Mouse (Mus musculus) liver, embryonic 14.5 days (tissue): Measurements from ENCODE around the gene Maml3. TPM values are rescaled to one million over a fixed set of nuclear protein-coding genes. Genes with fewer than 3 reads are reported as not detected.

Source experiments
- ATAC-seq: fragments of 200-750 bp; cut with Nextera tagmentation; 2 replicates; pipeline ENCODE4 v1.8.0; 2017; ENCODE audit warnings: moderate number of reproducible peaks, mild to moderate bottlenecking, moderate library complexity; ENCODE audit not compliant: insufficient read depth
- DNase-seq, 3 experiments: peaks; one replicate each; pipeline ENCODE4 v3.0.0-alpha.2; 2012 to 2013; ENCODE audit warnings: low read depth in 3 of 3, low spot score in 3 of 3
- H3K27ac ChIP-seq: fragments of 300-500 bp; sonication (generic); 2 replicates; pipeline ENCODE4 v1.5.1; 2014; ENCODE audit warnings: moderate library complexity, mild to moderate bottlenecking, control low read depth, inconsistent platforms
- H3K27me3 ChIP-seq: fragments of 300-500 bp; sonication (generic); 2 replicates; pipeline ENCODE4 v1.6.1; 2014; ENCODE audit warnings: mild to moderate bottlenecking, low read length, moderate library complexity; ENCODE audit not compliant: control insufficient read depth, insufficient read depth
- H3K36me3 ChIP-seq: fragments of 300-500 bp; sonication (generic); replicated peaks from 2 replicates; pipeline ENCODE4 v1.6.1; 2014; ENCODE audit warnings: low read depth; ENCODE audit not compliant: control insufficient read depth, insufficient read depth
- H3K4me1 ChIP-seq, 2 experiments: fragments of 200-500 bp in 1 of 2; fragments of 300-500 bp in 1 of 2; sonication (generic) in 1 of 2; replicated peaks; 2 replicates each; pipeline ENCODE4 v1.6.1; 2012 to 2014; ENCODE audit warnings: antibody characterized with exemption in 1 of 2, inconsistent platforms in 1 of 2, low read length in 1 of 2; ENCODE audit not compliant: control insufficient read depth in 2 of 2, insufficient read depth in 2 of 2
- H3K4me2 ChIP-seq: fragments of 300-500 bp; sonication (generic); 2 replicates; pipeline ENCODE4 v1.6.1; 2014; ENCODE audit warnings: low read depth, mild to moderate bottlenecking, control low read depth, moderate library complexity
- H3K4me3 ChIP-seq, 2 experiments: fragments of 200-500 bp in 1 of 2; fragments of 300-500 bp in 1 of 2; sonication (generic) in 1 of 2; 2 replicates each; pipeline ENCODE4 v1.5.1; 2012 to 2014; ENCODE audit warnings: low read depth in 2 of 2, low read length in 2 of 2, mild to moderate bottlenecking in 2 of 2, control low read depth in 1 of 2, inconsistent platforms in 1 of 2, moderate library complexity in 1 of 2; ENCODE audit not compliant: insufficient read depth in 1 of 2
- H3K9ac ChIP-seq: fragments of 300-500 bp; sonication (generic); replicated peaks from 2 replicates; pipeline ENCODE4 v1.6.1; 2014; ENCODE audit warnings: mild to moderate bottlenecking, control low read depth, moderate library complexity
- H3K9me3 ChIP-seq: fragments of 300-500 bp; sonication (generic); 2 replicates; pipeline ENCODE4 v1.6.1; 2016; ENCODE audit warnings: low read length, mixed read lengths; ENCODE audit not compliant: control insufficient read depth
- CTCF ChIP-seq: IDR thresholded peaks from 2 replicates; pipeline ENCODE4 v1.5.1; 2016; ENCODE audit warnings: antibody characterized with exemption, low read depth, control low read depth
- EP300 ChIP-seq: IDR thresholded peaks from 2 replicates; pipeline ENCODE4 v1.6.1; 2016; ENCODE audit warnings: antibody characterized with exemption, low read depth
- WGBS: fragments of 180-500 bp; shearing (Covaris S2); extraction: QIAGEN DNeasy Blood & Tissue Kit; methylation state at CpG from one replicate; pipeline ENCODE4 v1.1.7; 2014; ENCODE audit not compliant: insufficient replicate concordance; 5-methylcytosine and 5-hydroxymethylcytosine counted together
- polyA plus RNA-seq, 2 experiments: library from polyadenylated mRNA; depleted of rRNA in 1 of 2; stranded (reverse) in 1 of 2; unstranded in 1 of 2; fragments of >200 nt; fragmentation: Nextera tagmentation in 1 of 2; extraction: Ambion mirVana in 1 of 2; gene quantifications; 2 replicates each; pipeline versions ENCODE4 v1.2.1 to v1.2.3; 2012 to 2014

Maml3 gene
- polyA plus RNA-seq, 2 experiments: 0.57 to 0.71 TPM

DNA sequence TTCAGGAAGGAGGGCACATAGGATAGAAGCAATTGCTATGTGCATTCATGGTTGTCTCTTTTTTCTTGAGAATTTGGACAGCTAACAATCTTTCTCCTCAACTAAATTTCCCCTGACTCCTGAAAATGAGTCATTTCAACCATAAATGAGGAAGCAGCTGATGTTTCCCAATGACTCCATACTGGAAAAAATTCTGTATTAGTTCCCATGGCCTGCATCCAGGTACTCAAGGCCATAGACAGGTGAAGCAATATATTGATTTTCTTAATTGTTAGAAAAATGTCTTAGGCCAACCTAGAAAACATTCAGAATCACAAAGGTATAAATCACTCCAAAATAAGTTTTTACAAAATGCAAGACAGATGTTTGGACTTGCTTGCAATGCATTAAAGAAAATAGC is 73.5 kb downstream of the Maml3 start:
- H3K27ac ChIP-seq: no peak overlapping the region
- H3K4me2 ChIP-seq: no peak overlapping the region
- H3K9me3 ChIP-seq: no peaks in the 10 kb centered on the region
- DNase-seq: no peak
- no peak for TF ChIP-seq EP300
- TF ChIP-seq CTCF: no peak
- no peaks in the 10 kb centered on the region for H3K36me3 ChIP-seq
- H3K4me1 ChIP-seq: peaks cover 0 to 4% of the 10 kb centered on the region in 2 experiments; a peak in 1 of 4 replicates
- no peaks in the 10 kb centered on the region for H3K27me3 ChIP-seq
- no peak for ATAC-seq
- no peak overlapping the region for H3K4me3 ChIP-seq
- no peak overlapping the region for H3K9ac ChIP-seq

DNA sequence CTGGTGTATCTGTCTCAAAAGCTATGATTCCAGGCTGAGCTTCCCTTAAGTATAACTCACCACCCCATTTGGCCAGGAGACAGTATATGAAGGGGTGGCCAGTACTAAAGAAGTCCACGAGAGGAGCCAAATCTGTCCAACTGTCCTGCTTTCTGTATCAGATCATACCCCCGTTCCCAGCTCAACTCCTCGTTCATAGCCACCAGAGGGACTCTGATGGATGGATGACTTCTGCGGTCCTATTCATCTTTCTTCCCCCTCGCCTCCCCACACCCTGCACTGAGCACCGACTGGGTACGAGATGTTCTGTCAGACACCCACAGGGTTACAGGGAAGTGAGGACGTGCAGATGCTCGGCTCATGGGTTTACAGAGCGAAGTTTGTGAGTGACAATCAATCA is 74.8 kb downstream of the Maml3 start:
- peak; percentile 27; the same call in 1 of the 2 replicates for TF ChIP-seq CTCF
- no peak for TF ChIP-seq EP300
- Histone ChIP-seq H3K27ac (no peak overlapping the region), H3K36me3 (no peaks in the 10 kb centered on the region), H3K4me2 (peak overlapping the region; percentile 45), H3K9ac (no peak overlapping the region), H3K4me1 (peaks cover 0 to 4% of the 10 kb centered on the region in 2 experiments; a peak in 1 of 4 replicates), H3K4me3 (peak overlapping the region in 1 of 2 experiments; percentile 24; a peak in 2 of 4 replicates), H3K27me3 (no peaks in the 10 kb centered on the region), H3K9me3 (no peaks in the 10 kb centered on the region)
- ATAC-seq (no peak), DNase-seq (no peak)
- 38% methylated on average over 10 of the region's 10 CpGs for WGBS

DNA sequence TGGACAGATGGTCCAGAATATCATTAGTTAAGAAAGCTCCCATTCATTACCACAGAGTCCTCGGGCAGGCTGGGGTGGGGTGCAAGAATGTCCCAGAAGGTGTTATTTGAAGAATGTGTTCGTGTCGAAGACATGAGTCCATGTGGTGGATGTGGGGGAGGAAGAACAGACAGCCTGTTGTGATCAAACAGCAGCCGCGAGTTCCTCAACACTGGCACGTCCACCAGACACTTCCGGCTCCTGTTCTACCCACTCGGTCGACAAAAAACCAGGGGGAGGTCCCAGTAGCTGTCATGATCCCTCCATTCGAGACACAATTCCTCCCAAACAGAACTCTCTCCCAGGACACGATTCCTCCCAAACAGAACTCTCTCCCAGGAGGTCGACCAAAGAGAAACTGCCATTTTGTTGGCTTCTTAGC is 75.2 kb downstream of the Maml3 start:
- Histone ChIP-seq H3K27me3 (no peaks in the 10 kb centered on the region), H3K9ac (no peak overlapping the region), H3K27ac (no peak overlapping the region), H3K4me3 (peak overlapping the region; percentile 24 to 32), H3K36me3 (no peaks in the 10 kb centered on the region), H3K4me1 (peaks cover 0 to 4% of the 10 kb centered on the region in 2 experiments; a peak in 1 of 4 replicates), H3K4me2 (peak overlapping the region; percentile 45), H3K9me3 (no peaks in the 10 kb centered on the region)
- WGBS: 28% methylated on average over 12 of the region's 12 CpGs
- no peak for DNase-seq
- TF ChIP-seq CTCF (no peak), EP300 (no peak)
- no peak for ATAC-seq

DNA sequence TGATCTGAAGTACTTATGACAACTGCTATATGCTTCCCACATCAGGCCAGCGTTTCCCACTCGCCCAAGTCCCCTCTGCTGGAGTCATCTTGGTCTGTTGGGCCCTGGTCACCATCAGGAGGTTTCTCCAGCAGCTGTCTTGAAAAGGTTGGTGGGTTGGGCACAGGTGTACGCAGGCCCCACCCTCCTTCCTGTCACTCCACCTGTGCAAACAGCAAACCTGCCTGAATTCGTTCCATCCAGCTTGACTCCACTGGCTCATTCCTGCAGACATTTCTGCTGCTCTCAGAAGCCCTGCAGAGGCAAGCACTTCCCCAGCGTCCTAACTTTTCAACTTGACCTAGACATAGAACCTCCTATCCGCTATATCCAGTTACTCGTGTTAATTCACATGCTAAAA is 76.9 kb downstream of the Maml3 start:
- H3K27ac ChIP-seq: no peak overlapping the region
- H3K4me2 ChIP-seq: no peak overlapping the region
- DNase-seq: no peak
- WGBS: 57% methylated on average over 7 of the region's 7 CpGs
- TF ChIP-seq EP300 (no peak), CTCF (no peak)
- no peak for ATAC-seq
- no peaks in the 10 kb centered on the region for H3K36me3 ChIP-seq
- H3K4me1 ChIP-seq: peaks cover 0 to 4% of the 10 kb centered on the region in 2 experiments; a peak in 1 of 4 replicates
- no peak overlapping the region for H3K9ac ChIP-seq
- no peak overlapping the region for H3K4me3 ChIP-seq
- no peaks in the 10 kb centered on the region for H3K27me3 ChIP-seq
- no peaks in the 10 kb centered on the region for H3K9me3 ChIP-seq

DNA sequence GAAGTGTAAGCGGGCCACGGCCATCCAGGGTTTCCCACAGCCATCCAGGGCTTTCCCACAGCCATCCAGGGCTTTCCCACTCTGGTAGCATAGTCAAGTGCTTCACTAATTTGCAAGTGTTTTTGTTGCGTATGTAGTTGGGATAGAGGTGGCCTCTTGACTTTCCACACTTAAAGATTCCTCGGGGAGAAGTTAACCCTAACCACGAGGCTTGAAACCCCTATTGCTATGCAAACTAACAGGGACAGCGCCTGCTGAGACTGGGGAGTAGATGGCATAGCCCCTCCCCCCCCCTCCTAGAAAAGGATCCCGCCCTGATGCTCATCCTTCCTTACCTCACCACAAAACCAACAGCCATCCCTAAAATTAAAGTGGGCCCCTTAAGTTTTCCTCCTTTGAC is 82.4 kb downstream of the Maml3 start:
- DNase-seq (no peak), ATAC-seq (no peak)
- WGBS: 49% methylated on average over 7 of the region's 7 CpGs
- H3K4me1 ChIP-seq: peaks cover 0 to 5% of the 10 kb centered on the region in 2 experiments; a peak in 1 of 4 replicates
- H3K4me2 ChIP-seq: no peak overlapping the region
- H3K9ac ChIP-seq: no peak overlapping the region
- TF ChIP-seq EP300: no peak
- no peak for TF ChIP-seq CTCF
- H3K36me3 ChIP-seq: no peaks in the 10 kb centered on the region
- H3K4me3 ChIP-seq: no peak overlapping the region
- no peaks in the 10 kb centered on the region for H3K27me3 ChIP-seq
- H3K27ac ChIP-seq: no peak overlapping the region
- H3K9me3 ChIP-seq: no peaks in the 10 kb centered on the region
